Mouse (Mus musculus): ENCODE results near the gene Rtl10. TPM values are rescaled to one million over a fixed set of nuclear protein-coding genes. Genes with fewer than 3 reads are reported as not detected.

Rtl10 gene
- polyA plus RNA-seq, 1 experiment from 2014 or later: 2.7 TPM

GRCm38 (mm10) chr16:18472976-18473375, 25.7 kb upstream of the Rtl10 start:
- Histone ChIP-seq H3K9ac (ENCODE audit: low read length) (no peak overlapping the region), H3K4me2 (ENCODE audit: low read depth, low read length) (no peak overlapping the region), H3K36me3 (ENCODE audit: control insufficient read depth, insufficient read depth) (peaks cover 6% of the 10 kb centered on the region), H3K27me3 (ENCODE audit: control insufficient read depth, insufficient read depth, low read length) (no peaks in the 10 kb centered on the region), H3K27ac (ENCODE audit: low read length) (no peak overlapping the region), H3K9me3 (replicated peaks; ENCODE audit: control insufficient read depth, low read length) (no peaks in the 10 kb centered on the region), H3K4me3 (ENCODE audit: low read length) (no peak overlapping the region), H3K4me1 (ENCODE audit: control insufficient read depth, insufficient read depth, low read length) (no peaks in the 10 kb centered on the region)
- 83% methylated on average over 8 of the region's 8 CpGs for WGBS
- ATAC-seq (replicated peaks; ENCODE audit: extremely low read depth, insufficient read depth, low FRiP score): no peak

- Histone ChIP-seq H3K36me3 (ENCODE audit: control insufficient read depth, insufficient read depth) (peaks cover 6% of the 10 kb centered on the region), H3K4me1 (ENCODE audit: control insufficient read depth, insufficient read depth, low read length) (no peaks in the 10 kb centered on the region), H3K27ac (ENCODE audit: low read length) (no peak overlapping the region), H3K9me3 (replicated peaks; ENCODE audit: control insufficient read depth, low read length) (no peaks in the 10 kb centered on the region), H3K4me3 (ENCODE audit: low read length) (no peak overlapping the region), H3K4me2 (ENCODE audit: low read depth, low read length) (no peak overlapping the region), H3K27me3 (ENCODE audit: control insufficient read depth, insufficient read depth, low read length) (no peaks in the 10 kb centered on the region), H3K9ac (ENCODE audit: low read length) (no peak overlapping the region)
- ATAC-seq (replicated peaks; ENCODE audit: extremely low read depth, insufficient read depth, low FRiP score): no peak
- WGBS: 85% methylated on average over 2 of the region's 2 CpGs
Measured at GRCm38 (mm10) chr16:18474021-18474420, 24.7 kb upstream of the Rtl10 start.

DNA sequence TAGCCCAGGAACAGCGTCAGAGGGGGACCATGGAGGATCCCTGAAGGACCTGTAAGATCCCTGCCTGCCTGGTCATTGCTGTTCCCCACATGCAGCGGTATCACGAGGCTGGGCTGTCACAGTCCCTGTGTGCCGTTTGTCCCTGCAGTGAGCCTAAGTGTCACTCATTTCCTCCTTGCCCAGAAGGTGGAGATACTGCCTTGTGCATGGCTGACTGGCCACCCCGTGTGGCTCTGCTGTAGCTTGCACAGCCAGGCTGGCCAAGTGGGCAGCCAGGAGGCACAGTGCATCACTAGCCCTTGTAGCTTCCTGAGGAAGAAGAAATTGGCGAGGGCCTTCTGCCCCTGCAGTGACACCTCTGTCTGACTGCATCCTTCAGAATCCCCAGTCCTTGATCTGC, 20.7 kb upstream of the Rtl10 start:
- no peak for ATAC-seq (replicated peaks; ENCODE audit: extremely low read depth, insufficient read depth, low FRiP score)

DNA sequence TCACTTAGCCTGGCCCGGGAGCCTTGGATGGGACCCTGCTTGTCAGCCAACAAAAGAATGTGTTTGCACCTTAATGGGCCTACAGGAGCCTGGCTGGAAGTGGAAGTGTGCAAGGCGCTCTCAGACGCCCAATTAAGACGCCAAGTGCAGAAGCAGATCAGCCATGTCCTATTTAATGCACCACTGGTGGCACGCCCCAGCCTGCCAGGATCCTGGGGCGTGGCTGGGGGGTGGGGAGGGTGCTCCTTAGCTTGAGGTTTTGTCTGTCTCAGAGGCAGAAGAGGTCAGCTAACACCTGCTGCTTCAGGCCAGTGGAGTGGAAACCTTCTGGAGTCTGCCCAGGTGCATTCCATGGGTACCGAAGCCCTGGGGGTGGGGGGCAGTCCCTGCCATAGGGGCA, 19.0 kb upstream of the Rtl10 start:
- Histone ChIP-seq H3K27ac (ENCODE audit: low read length) (no peak overlapping the region), H3K4me2 (ENCODE audit: low read depth, low read length) (no peak overlapping the region), H3K4me3 (ENCODE audit: low read length) (no peak overlapping the region), H3K4me1 (ENCODE audit: control insufficient read depth, insufficient read depth, low read length) (no peaks in the 10 kb centered on the region), H3K9ac (ENCODE audit: low read length) (no peak overlapping the region), H3K27me3 (ENCODE audit: control insufficient read depth, insufficient read depth, low read length) (no peaks in the 10 kb centered on the region), H3K9me3 (replicated peaks; ENCODE audit: control insufficient read depth, low read length) (no peaks in the 10 kb centered on the region), H3K36me3 (ENCODE audit: control insufficient read depth, insufficient read depth) (no peaks in the 10 kb centered on the region; the same call in none of the 2 replicates)
- WGBS: 71% methylated on average over 7 of the region's 7 CpGs
- no peak for ATAC-seq (replicated peaks; ENCODE audit: extremely low read depth, insufficient read depth, low FRiP score)

More for the DNA sequence above, 20.7 kb upstream of the Rtl10 start:
- no peak overlapping the region for H3K4me3 ChIP-seq (ENCODE audit: low read length)
- H3K4me1 ChIP-seq (ENCODE audit: control insufficient read depth, insufficient read depth, low read length): no peaks in the 10 kb centered on the region
- H3K27me3 ChIP-seq (ENCODE audit: control insufficient read depth, insufficient read depth, low read length): no peaks in the 10 kb centered on the region
- no peak overlapping the region for H3K9ac ChIP-seq (ENCODE audit: low read length)
- no peak overlapping the region for H3K4me2 ChIP-seq (ENCODE audit: low read depth, low read length)
- 56% methylated on average over 6 of the region's 6 CpGs for WGBS
- H3K36me3 ChIP-seq (ENCODE audit: control insufficient read depth, insufficient read depth): no peaks in the 10 kb centered on the region; the same call in none of the 2 replicates
- no peak overlapping the region for H3K27ac ChIP-seq (ENCODE audit: low read length)
- H3K9me3 ChIP-seq (replicated peaks; ENCODE audit: control insufficient read depth, low read length): no peaks in the 10 kb centered on the region

DNA sequence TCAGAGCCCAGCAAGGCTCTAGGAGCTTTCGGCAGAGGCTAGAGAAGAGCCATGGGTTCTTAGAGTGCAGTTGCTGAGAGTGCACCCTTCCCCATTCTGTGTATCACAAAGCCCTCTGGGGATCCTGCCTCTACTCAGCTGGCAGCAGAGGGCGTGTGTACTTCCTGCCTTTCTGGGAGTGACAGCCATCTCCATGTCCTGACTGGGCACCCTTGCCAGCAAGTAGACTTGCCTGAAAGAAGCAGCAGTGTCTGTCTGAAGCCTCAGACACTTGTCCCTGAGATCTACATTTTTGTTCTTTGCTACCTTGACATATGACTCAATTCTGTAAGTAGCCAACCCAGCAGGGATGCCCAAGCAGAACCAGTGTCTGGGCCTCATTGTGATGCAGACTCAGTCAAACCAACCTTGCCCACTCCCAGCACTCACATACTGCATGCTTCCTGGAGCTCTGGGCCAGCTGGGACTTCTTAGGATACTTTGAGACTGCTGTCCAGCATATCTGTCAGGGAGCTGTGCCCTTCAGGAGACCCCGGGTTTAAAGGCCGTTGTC, 17.7 kb upstream of the Rtl10 start:
- H3K4me1 ChIP-seq (ENCODE audit: control insufficient read depth, insufficient read depth, low read length): no peaks in the 10 kb centered on the region
- WGBS: 52% methylated on average over 4 of the region's 4 CpGs
- no peaks in the 10 kb centered on the region for H3K27me3 ChIP-seq (ENCODE audit: control insufficient read depth, insufficient read depth, low read length)
- H3K27ac ChIP-seq (ENCODE audit: low read length): no peak overlapping the region
- H3K4me3 ChIP-seq (ENCODE audit: low read length): no peak overlapping the region
- no peak for ATAC-seq (replicated peaks; ENCODE audit: extremely low read depth, insufficient read depth, low FRiP score)
- no peaks in the 10 kb centered on the region for H3K9me3 ChIP-seq (replicated peaks; ENCODE audit: control insufficient read depth, low read length)
- no peaks in the 10 kb centered on the region; the same call in 1 of the 2 replicates for H3K36me3 ChIP-seq (ENCODE audit: control insufficient read depth, insufficient read depth)
- no peak overlapping the region for H3K4me2 ChIP-seq (ENCODE audit: low read depth, low read length)
- H3K9ac ChIP-seq (ENCODE audit: low read length): no peak overlapping the region

DNA sequence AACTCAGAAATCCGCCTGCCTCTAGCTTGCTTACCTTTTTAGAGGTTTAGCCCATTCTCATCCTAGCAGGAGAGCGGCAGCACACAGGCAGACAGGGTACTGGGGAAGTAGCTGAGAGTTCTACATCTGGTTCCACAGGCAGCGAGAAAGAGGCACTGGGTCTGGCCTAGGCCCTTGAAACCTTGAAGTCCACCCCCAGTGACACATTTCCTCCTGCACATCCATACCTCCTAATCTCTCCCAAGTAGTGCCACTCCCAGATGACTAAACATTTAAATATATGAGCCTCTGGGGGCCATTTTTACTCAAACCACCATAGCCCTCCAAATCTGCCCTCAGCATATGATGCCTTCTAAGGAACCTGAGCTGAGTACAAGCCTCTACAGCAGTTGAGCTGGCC, 16.3 kb upstream of the Rtl10 start:
- Histone ChIP-seq H3K36me3 (ENCODE audit: control insufficient read depth, insufficient read depth) (no peaks in the 10 kb centered on the region; the same call in 1 of the 2 replicates), H3K4me2 (ENCODE audit: low read depth, low read length) (no peak overlapping the region), H3K4me3 (ENCODE audit: low read length) (no peak overlapping the region), H3K9ac (ENCODE audit: low read length) (no peak overlapping the region), H3K27ac (ENCODE audit: low read length) (no peak overlapping the region), H3K4me1 (ENCODE audit: control insufficient read depth, insufficient read depth, low read length) (no peaks in the 10 kb centered on the region), H3K9me3 (replicated peaks; ENCODE audit: control insufficient read depth, low read length) (no peaks in the 10 kb centered on the region), H3K27me3 (ENCODE audit: control insufficient read depth, insufficient read depth, low read length) (no peaks in the 10 kb centered on the region)
- no peak for ATAC-seq (replicated peaks; ENCODE audit: extremely low read depth, insufficient read depth, low FRiP score)
- WGBS: 88% methylated on average over 3 of the region's 3 CpGs

- no peaks in the 10 kb centered on the region for H3K9me3 ChIP-seq (replicated peaks; ENCODE audit: control insufficient read depth, low read length)
- H3K36me3 ChIP-seq (ENCODE audit: control insufficient read depth, insufficient read depth): no peaks in the 10 kb centered on the region
- no peak overlapping the region for H3K4me3 ChIP-seq (ENCODE audit: low read length)
- no peaks in the 10 kb centered on the region for H3K27me3 ChIP-seq (ENCODE audit: control insufficient read depth, insufficient read depth, low read length)
- no peak overlapping the region for H3K27ac ChIP-seq (ENCODE audit: low read length)
- no peak overlapping the region for H3K9ac ChIP-seq (ENCODE audit: low read length)
- H3K4me1 ChIP-seq (ENCODE audit: control insufficient read depth, insufficient read depth, low read length): no peaks in the 10 kb centered on the region
- ATAC-seq (replicated peaks; ENCODE audit: extremely low read depth, insufficient read depth, low FRiP score): no peak
- WGBS: 73% methylated on average over 5 of the region's 5 CpGs
- H3K4me2 ChIP-seq (ENCODE audit: low read depth, low read length): no peak overlapping the region
Measured at GRCm38 (mm10) chr16:18483839-18484238, 14.9 kb upstream of the Rtl10 start.

DNA sequence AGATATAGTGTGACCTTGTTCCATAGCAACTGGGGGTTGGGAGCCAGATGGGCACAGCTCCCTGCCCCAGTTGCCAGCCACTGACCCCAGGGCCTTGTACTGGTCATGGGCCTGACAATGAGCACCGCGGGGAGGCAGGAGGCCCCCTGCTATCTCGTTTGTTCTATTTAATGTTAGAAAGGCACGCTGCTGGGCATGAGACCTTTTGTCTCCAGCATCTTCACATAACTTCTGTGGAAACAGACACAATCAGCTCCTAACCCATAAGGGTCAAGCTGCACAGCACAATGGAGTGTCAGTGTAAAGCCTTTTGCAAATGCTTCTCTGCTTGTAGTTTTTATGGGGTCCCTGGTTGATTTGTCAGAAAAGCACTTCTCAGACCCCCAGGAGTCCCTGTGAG, 14.3 kb upstream of the Rtl10 start:
- 43% methylated on average over 4 of the region's 4 CpGs for WGBS
- Histone ChIP-seq H3K4me1 (ENCODE audit: control insufficient read depth, insufficient read depth, low read length) (no peaks in the 10 kb centered on the region), H3K9ac (ENCODE audit: low read length) (no peak overlapping the region), H3K27ac (ENCODE audit: low read length) (no peak overlapping the region), H3K36me3 (ENCODE audit: control insufficient read depth, insufficient read depth) (no peaks in the 10 kb centered on the region), H3K27me3 (ENCODE audit: control insufficient read depth, insufficient read depth, low read length) (no peaks in the 10 kb centered on the region), H3K9me3 (replicated peaks; ENCODE audit: control insufficient read depth, low read length) (no peaks in the 10 kb centered on the region), H3K4me3 (ENCODE audit: low read length) (no peak overlapping the region), H3K4me2 (ENCODE audit: low read depth, low read length) (no peak overlapping the region)
- no peak for ATAC-seq (replicated peaks; ENCODE audit: extremely low read depth, insufficient read depth, low FRiP score)

DNA sequence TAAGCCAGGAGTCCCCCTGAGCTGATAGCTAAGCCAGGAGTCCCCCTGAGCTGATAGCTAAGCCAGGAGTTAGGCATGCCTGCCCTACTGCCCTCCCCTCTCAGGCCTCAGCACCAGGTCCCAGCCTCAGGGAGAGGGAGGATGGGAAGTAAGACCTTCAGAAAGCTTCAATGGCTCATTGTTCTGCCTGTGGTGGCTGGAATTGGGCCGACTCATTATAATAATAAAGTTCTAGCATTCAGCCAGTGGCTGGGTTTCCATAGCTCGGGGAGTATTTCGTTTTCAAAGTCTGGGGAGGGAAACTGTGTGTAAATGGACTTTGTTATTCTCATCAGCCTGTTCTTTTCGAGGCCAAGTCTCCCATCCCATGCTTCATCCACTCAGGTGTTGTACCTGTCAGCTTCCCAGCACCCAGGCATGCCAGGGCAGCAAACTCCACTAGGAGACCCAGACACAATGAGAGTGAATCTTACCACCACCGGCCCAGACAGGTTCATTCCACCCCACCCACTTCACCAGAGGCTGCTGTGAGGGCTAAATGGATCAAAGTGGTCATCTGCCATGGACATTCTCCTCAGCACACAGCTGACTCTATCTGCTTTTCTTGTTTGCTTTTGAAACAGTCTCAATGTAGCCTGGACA, 13.8 kb upstream of the Rtl10 start:
- no peaks in the 10 kb centered on the region for H3K4me1 ChIP-seq (ENCODE audit: control insufficient read depth, insufficient read depth, low read length)
- H3K4me2 ChIP-seq (ENCODE audit: low read depth, low read length): no peak overlapping the region
- no peak overlapping the region for H3K27ac ChIP-seq (ENCODE audit: low read length)
- H3K9me3 ChIP-seq (replicated peaks; ENCODE audit: control insufficient read depth, low read length): no peaks in the 10 kb centered on the region
- no peak overlapping the region for H3K9ac ChIP-seq (ENCODE audit: low read length)
- no peaks in the 10 kb centered on the region for H3K27me3 ChIP-seq (ENCODE audit: control insufficient read depth, insufficient read depth, low read length)
- no peak for ATAC-seq (replicated peaks; ENCODE audit: extremely low read depth, insufficient read depth, low FRiP score)
- no peak overlapping the region for H3K4me3 ChIP-seq (ENCODE audit: low read length)
- no peaks in the 10 kb centered on the region for H3K36me3 ChIP-seq (ENCODE audit: control insufficient read depth, insufficient read depth)
- WGBS: 57% methylated on average over 5 of the region's 5 CpGs
